Mouse (Mus musculus) forebrain, postnatal 0 days (tissue): ENCODE measurements around the gene Slc16a14. TPM values are rescaled to one million over a fixed set of nuclear protein-coding genes. Genes with fewer than 3 reads are reported as not detected.

Experiments
- ATAC-seq: fragments of 200-750 bp; cut with Nextera tagmentation; 2 replicates; pipeline ENCODE4 v1.8.0; 2017; ENCODE audit warnings: mild to moderate bottlenecking, moderate library complexity
- DNase-seq: peaks from one replicate; pipeline ENCODE4 v3.0.0-alpha.2; 2015
- H3K27ac ChIP-seq: fragments of 300-500 bp; sonication (generic); 2 replicates; pipeline ENCODE4 v1.5.1; 2014; ENCODE audit warnings: low read depth, mild to moderate bottlenecking, antibody characterized with exemption, low read length, moderate library complexity, mixed read lengths
- H3K27me3 ChIP-seq: fragments of 300-500 bp; sonication (generic); 2 replicates; pipeline ENCODE4 v1.6.1; 2014; ENCODE audit warnings: mild to moderate bottlenecking, low read length, mixed read lengths; ENCODE audit not compliant: insufficient read depth
- H3K36me3 ChIP-seq: fragments of 300-500 bp; sonication (generic); 2 replicates; pipeline ENCODE4 v1.6.1; 2014; ENCODE audit warnings: mild to moderate bottlenecking, moderate library complexity; ENCODE audit not compliant: insufficient read depth
- H3K4me1 ChIP-seq: fragments of 300-500 bp; sonication (generic); 2 replicates; pipeline ENCODE4 v1.6.1; 2014; ENCODE audit warnings: antibody characterized with exemption; ENCODE audit not compliant: insufficient read depth
- H3K4me2 ChIP-seq: fragments of 300-500 bp; sonication (generic); 2 replicates; pipeline ENCODE4 v1.6.1; 2014; ENCODE audit warnings: low read depth, mild to moderate bottlenecking, moderate library complexity
- H3K4me3 ChIP-seq: fragments of 300-500 bp; sonication (generic); 2 replicates; pipeline ENCODE4 v1.5.1; 2014; ENCODE audit warnings: low read depth, low read length, mixed read lengths
- H3K9ac ChIP-seq: fragments of 300-500 bp; sonication (generic); 2 replicates; pipeline ENCODE4 v1.6.1; 2014; ENCODE audit warnings: mild to moderate bottlenecking
- H3K9me3 ChIP-seq: fragments of 300-500 bp; sonication (generic); 2 replicates; pipeline ENCODE4 v1.6.1; 2016; ENCODE audit warnings: low read length
- CTCF ChIP-seq: sonication (generic); IDR thresholded peaks from 2 replicates; pipeline ENCODE4 v1.5.1; 2016; ENCODE audit warnings: antibody characterized with exemption, control low read depth, low read depth
- WGBS: fragments of 180-500 bp; shearing (Covaris S2); extraction: QIAGEN DNeasy Blood & Tissue Kit; methylation state at CpG from one replicate; pipeline ENCODE4 v1.1.7; 2014; 5-methylcytosine and 5-hydroxymethylcytosine counted together
- polyA plus RNA-seq: library from polyadenylated mRNA; unstranded; fragments of >200 nt; fragmentation: Nextera tagmentation; extraction: Ambion mirVana; gene quantifications from 2 replicates; pipeline ENCODE4 v1.2.1, GENCODE M21; 2015
- total RNA-seq: library from RNA; depleted of rRNA; stranded (reverse); fragments of >200 nt; gene quantifications from 2 replicates; pipeline ENCODE4 v1.2.3, GENCODE M21; 2014

Gene Slc16a14
- total and polyA plus RNA-seq, 2 experiments from 2014 or later = 15.7 to 23.2 TPM

GRCm38 (mm10) chr1:84868841-84869240 is 66.1 kb downstream of the Slc16a14 start:
- no peaks in the 10 kb centered on the region for H3K9me3 ChIP-seq
- no peaks in the 10 kb centered on the region for H3K27me3 ChIP-seq
- no peak overlapping the region for H3K9ac ChIP-seq
- H3K4me3 ChIP-seq = no peak overlapping the region
- H3K4me1 ChIP-seq = no peaks in the 10 kb centered on the region
- H3K36me3 ChIP-seq = no peaks in the 10 kb centered on the region
- H3K27ac ChIP-seq = no peak overlapping the region
- DNase-seq (no peak), ATAC-seq (no peak)
- TF ChIP-seq CTCF = no peak
- WGBS = 73% methylated on average over 4 of the region's 4 CpGs
- no peak overlapping the region for H3K4me2 ChIP-seq

DNA sequence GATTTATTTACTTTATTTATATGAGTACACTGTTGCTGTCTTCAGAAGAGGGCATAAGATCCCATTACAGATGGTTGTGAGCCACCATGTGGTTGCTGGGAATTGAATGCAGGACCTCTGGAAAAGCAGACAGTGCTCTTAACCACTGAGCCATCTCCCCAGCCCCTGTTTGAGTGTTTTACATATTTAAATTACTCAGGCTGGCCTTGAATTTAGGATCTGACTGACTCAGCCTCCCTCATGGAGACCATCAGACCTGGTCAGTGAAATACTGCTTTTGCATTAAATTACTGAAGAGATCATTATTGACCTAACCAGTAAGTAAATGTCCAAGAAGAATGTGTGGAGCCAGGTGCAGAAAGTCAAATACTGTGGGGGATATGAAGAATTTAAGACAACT is 66.6 kb downstream of the Slc16a14 start:
- no peaks in the 10 kb centered on the region for H3K27me3 ChIP-seq
- H3K4me3 ChIP-seq = no peak overlapping the region
- DNase-seq (no peak), ATAC-seq (no peak)
- no peaks in the 10 kb centered on the region for H3K9me3 ChIP-seq
- H3K4me1 ChIP-seq = no peaks in the 10 kb centered on the region
- H3K36me3 ChIP-seq = no peaks in the 10 kb centered on the region
- TF ChIP-seq CTCF = no peak
- H3K9ac ChIP-seq = no peak overlapping the region
- no peak overlapping the region for H3K27ac ChIP-seq
- no peak overlapping the region for H3K4me2 ChIP-seq

- H3K4me3 ChIP-seq = no peak overlapping the region
- H3K36me3 ChIP-seq = no peaks in the 10 kb centered on the region
- WGBS = 95% methylated on average over 3 of the region's 3 CpGs
Measured at GRCm38 (mm10) chr1:84866706-84867230, 68.2 kb downstream of the Slc16a14 start.

DNA sequence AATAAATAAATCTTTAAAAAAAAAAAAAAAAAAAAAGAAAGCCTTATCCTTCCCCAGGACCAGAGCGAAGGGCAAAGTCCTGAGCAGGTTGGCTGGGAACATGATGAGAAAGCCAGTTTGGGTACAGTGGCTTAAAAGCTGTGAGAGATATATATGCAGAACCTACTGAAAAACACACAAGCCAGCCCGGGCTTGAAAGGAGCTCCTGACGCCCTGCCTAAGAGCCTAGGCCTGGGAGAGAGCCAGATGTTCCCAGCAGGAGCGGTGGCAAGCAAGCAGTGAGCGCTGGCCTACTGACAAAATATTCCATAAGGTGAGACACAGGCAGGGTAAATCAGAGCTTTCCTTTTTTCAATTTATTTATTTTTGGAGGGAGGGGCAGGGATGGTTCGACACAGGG is 68.7 kb downstream of the Slc16a14 start:
- no peak overlapping the region for H3K4me2 ChIP-seq
- H3K27me3 ChIP-seq = no peaks in the 10 kb centered on the region
- H3K27ac ChIP-seq = no peak overlapping the region
- ATAC-seq (no peak), DNase-seq (no peak)
- TF ChIP-seq CTCF = no peak
- H3K9me3 ChIP-seq = no peaks in the 10 kb centered on the region
- H3K36me3 ChIP-seq = no peaks in the 10 kb centered on the region
- H3K4me1 ChIP-seq = no peaks in the 10 kb centered on the region
- WGBS = 86% methylated on average over 6 of the region's 6 CpGs
- no peak overlapping the region for H3K4me3 ChIP-seq
- no peak overlapping the region for H3K9ac ChIP-seq

More at GRCm38 (mm10) chr1:84866706-84867230, 68.2 kb downstream of the Slc16a14 start:
- DNase-seq = no peak
- H3K4me2 ChIP-seq = no peak overlapping the region
- no peaks in the 10 kb centered on the region for H3K4me1 ChIP-seq
- H3K9me3 ChIP-seq = no peaks in the 10 kb centered on the region
- no peak overlapping the region for H3K27ac ChIP-seq
- TF ChIP-seq CTCF = no peak
- no peak for ATAC-seq
- H3K9ac ChIP-seq = no peak overlapping the region
- H3K27me3 ChIP-seq = no peaks in the 10 kb centered on the region

DNA sequence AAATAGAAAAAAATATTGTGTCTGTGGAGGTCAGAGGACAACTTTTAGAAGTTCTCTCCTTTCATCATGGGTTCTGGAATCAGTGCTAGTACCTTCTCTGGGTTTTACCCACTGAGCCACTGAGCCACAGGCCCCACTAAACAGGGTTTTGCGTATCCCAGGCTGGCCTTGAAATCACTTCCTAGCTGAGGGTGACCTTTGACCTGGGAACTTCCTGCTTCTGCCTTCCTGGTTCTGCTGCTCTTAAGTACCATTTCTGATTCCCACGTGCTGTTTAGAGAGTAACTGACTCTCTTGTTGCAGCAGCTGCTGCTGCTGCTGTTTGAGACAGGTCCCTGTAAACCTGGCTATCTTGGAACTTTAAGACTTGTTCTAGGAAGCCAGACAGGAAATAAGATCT is 70.3 kb downstream of the Slc16a14 start:
- Histone ChIP-seq H3K9ac (no peak overlapping the region), H3K4me3 (no peak overlapping the region), H3K4me2 (no peak overlapping the region), H3K27ac (no peak overlapping the region), H3K27me3 (no peaks in the 10 kb centered on the region), H3K36me3 (no peaks in the 10 kb centered on the region), H3K4me1 (no peaks in the 10 kb centered on the region), H3K9me3 (no peaks in the 10 kb centered on the region)
- DNase-seq (no peak), ATAC-seq (no peak)
- 72% methylated on average over 2 of the region's 2 CpGs for WGBS
- TF ChIP-seq CTCF = no peak

DNA sequence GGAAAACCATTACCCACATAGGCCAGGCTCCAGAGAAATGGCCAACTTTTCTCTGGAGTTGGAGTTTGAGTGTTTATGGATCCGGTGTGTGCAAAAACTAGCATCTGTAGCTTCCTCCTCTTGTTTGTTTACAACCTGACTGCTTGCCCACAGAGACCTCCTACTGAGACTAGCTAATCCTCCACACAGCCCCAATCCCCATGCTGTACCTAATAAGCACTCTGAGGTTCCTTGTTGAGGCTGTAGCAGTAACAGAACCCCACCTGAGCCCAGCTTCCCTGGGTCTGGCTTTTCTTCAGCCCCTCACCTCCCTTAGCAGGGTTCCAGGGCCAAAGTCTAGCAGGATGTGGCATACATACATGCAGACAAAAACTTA is 73.7 kb downstream of the Slc16a14 start:
- TF ChIP-seq CTCF = no peak

DNA sequence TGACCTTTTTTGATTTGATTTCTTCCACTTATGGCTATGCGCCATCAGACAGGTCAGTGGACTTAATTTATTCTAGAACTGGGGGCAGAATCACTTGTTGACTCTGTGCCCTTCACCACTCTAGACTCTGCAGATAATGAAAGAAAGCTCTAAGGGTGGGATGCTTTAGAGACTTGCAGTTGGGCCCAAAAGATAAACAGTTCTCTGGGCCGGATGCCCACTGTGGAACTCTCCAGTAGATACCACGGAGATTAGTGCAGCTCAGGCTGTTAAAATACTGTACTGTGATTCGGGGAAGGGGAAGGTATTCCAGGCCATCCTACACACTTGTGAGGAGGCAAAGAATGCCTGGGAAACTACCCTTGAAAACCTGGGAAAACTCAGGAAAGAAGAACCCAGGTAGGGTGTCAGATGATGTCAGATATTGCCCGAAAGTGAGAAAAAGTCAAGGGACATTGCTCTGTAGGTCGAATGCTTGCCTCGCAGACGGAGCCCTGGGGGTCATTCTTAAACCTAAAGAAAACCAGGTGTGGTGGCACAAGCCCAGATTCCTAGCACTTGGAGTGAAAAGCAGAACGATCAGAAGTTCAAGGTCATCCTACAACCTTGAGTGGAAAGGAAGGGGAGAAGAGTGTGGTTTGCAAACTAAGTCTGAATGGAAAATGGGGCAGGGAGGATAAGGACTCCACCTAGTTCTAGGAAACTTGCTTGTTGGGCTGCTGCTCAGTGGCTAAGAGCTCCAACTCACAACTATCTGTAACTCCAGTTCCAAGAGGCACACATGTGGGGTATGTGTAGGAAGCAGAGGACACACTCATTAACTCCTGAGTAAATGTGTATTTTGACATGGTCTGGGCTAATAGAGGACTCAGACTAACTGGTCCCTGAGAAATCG is 74.3 kb downstream of the Slc16a14 start:
- H3K27ac ChIP-seq = no peak overlapping the region
- no peak for TF ChIP-seq CTCF

More for the DNA sequence above, 73.7 kb downstream of the Slc16a14 start:
- Histone ChIP-seq H3K36me3 (no peaks in the 10 kb centered on the region), H3K27me3 (no peaks in the 10 kb centered on the region), H3K9ac (no peak overlapping the region), H3K4me3 (no peak overlapping the region), H3K27ac (no peak overlapping the region), H3K4me1 (no peaks in the 10 kb centered on the region), H3K9me3 (no peaks in the 10 kb centered on the region), H3K4me2 (no peak overlapping the region)
- no peak for ATAC-seq
- 70% methylated on average over 1 of the region's 1 CpGs for WGBS
- DNase-seq = no peak

More for the DNA sequence above, 74.3 kb downstream of the Slc16a14 start:
- ATAC-seq = no peak
- DNase-seq = no peak
- Histone ChIP-seq H3K9me3 (no peaks in the 10 kb centered on the region), H3K4me2 (no peak overlapping the region), H3K9ac (no peak overlapping the region), H3K36me3 (no peaks in the 10 kb centered on the region), H3K4me3 (no peak overlapping the region), H3K4me1 (no peaks in the 10 kb centered on the region), H3K27me3 (no peaks in the 10 kb centered on the region)
- 85% methylated on average over 10 of the region's 10 CpGs for WGBS
